Mouse (Mus musculus) kidney, adult 2 months (tissue): ENCODE data around the gene Mfsd13b. TPM values are rescaled to one million over a fixed set of nuclear protein-coding genes. Genes with fewer than 3 reads are reported as not detected.
A peak's percentile ranks its signal among the peaks of the same experiment; 100 is the strongest.

Experiments used
- DNase-seq: peaks from one replicate; pipeline ENCODE4 v3.0.0; 2021
- H3K27ac ChIP-seq: fragments of 200-500 bp; 2 replicates; pipeline ENCODE4 v1.5.1; 2012; ENCODE audit warnings: low read depth, low read length, control low read depth, inconsistent platforms; ENCODE audit not compliant: insufficient read depth
- H3K27me3 ChIP-seq: fragments of 200-500 bp; replicated peaks from 2 replicates; pipeline ENCODE4 v1.6.1; 2012; ENCODE audit warnings: mild to moderate bottlenecking, moderate library complexity, low read length, inconsistent platforms; ENCODE audit not compliant: control insufficient read depth, insufficient read depth
- H3K36me3 ChIP-seq: fragments of 200-500 bp; 2 replicates; pipeline ENCODE4 v1.6.1; 2012; ENCODE audit warnings: mild to moderate bottlenecking, moderate library complexity, low read length, inconsistent platforms; ENCODE audit not compliant: control insufficient read depth, insufficient read depth
- H3K4me1 ChIP-seq: fragments of 200-500 bp; 2 replicates; pipeline ENCODE4 v1.6.1; 2011; ENCODE audit warnings: low read length; ENCODE audit not compliant: control insufficient read depth, insufficient read depth
- H3K4me3 ChIP-seq: fragments of 200-500 bp; 2 replicates; pipeline ENCODE4 v1.5.1; 2011; ENCODE audit warnings: mild to moderate bottlenecking, low read depth, low read length, control low read depth; ENCODE audit not compliant: insufficient read depth
- CTCF ChIP-seq: fragments of 200-500 bp; conservative IDR thresholded peaks from 2 replicates; pipeline ENCODE4 v1.5.1; 2011; ENCODE audit warnings: low read depth, mild to moderate bottlenecking, control low read depth, low read length, moderate library complexity, mixed read lengths; ENCODE audit not compliant: insufficient read depth, insufficient read length
- POLR2A ChIP-seq: fragments of 200-500 bp; IDR thresholded peaks from one replicate; pipeline ENCODE4 v1.6.1; 2011; ENCODE audit warnings: low read depth, low read length, control low read depth
- WGBS: fragments of 180-500 bp; shearing (Covaris S2); methylation state at CpG from one replicate; pipeline ENCODE4 v1.1.7; 2018; 5-methylcytosine and 5-hydroxymethylcytosine counted together
- polyA plus RNA-seq: library from polyadenylated mRNA; depleted of rRNA; stranded (reverse); fragments of >200 nt; gene quantifications from 2 replicates; pipeline ENCODE4 v1.2.3, GENCODE M21; 2012

The Mfsd13b gene
- polyA plus RNA-seq, 1 experiment = 1.1 TPM

- peaks cover 14% of the 10 kb centered on the region for H3K4me1 ChIP-seq
- peak; percentile 96 for DNase-seq
- H3K27me3 ChIP-seq = no peaks in the 10 kb centered on the region
- TF ChIP-seq POLR2A (peak; percentile 82), CTCF (no peak)
- no peaks in the 10 kb centered on the region for H3K36me3 ChIP-seq
- peak within 1 kb of the TSS; percentile 95 for H3K4me3 ChIP-seq
- WGBS = 2% methylated on average over 43 of the region's 43 CpGs
- peak within 1 kb of the TSS; percentile 83 for H3K27ac ChIP-seq
These were observed 51.7 kb downstream of the Mfsd13b start, which contains the start of gene Mettl9 for GRCm38 (mm10) chr7:121033856-121034652. Mettl9 (plus strand) TSS chr7:121034445.

GRCm38 (mm10) chr7:121034701-121035141 lies 52.4 kb downstream of the Mfsd13b start:
- no peak for TF ChIP-seq CTCF
- TF ChIP-seq POLR2A = no peak
- H3K27me3 ChIP-seq = no peaks in the 10 kb centered on the region
- H3K4me3 ChIP-seq = peak overlapping the region; percentile 95
- no peak for DNase-seq
- no peaks in the 10 kb centered on the region for H3K36me3 ChIP-seq
- H3K27ac ChIP-seq = peak overlapping the region; percentile 82
- under 1% methylated on average over 63 of the region's 63 CpGs for WGBS
- H3K4me1 ChIP-seq = peaks cover 16% of the 10 kb centered on the region

GRCm38 (mm10) chr7:121035161-121035721 lies 52.9 kb downstream of the Mfsd13b start:
- peaks cover 17% of the 10 kb centered on the region for H3K4me1 ChIP-seq
- peak overlapping the region; percentile 82 for H3K27ac ChIP-seq
- peak overlapping the region; percentile 95 for H3K4me3 ChIP-seq
- DNase-seq = peak; percentile 66
- WGBS = under 1% methylated on average over 24 of the region's 24 CpGs
- H3K27me3 ChIP-seq = no peaks in the 10 kb centered on the region
- H3K36me3 ChIP-seq = no peaks in the 10 kb centered on the region
- TF ChIP-seq POLR2A = no peak
- no peak for TF ChIP-seq CTCF

GRCm38 (mm10) chr7:121040595-121040994 lies 58.3 kb downstream of the Mfsd13b start:
- WGBS = 88% methylated on average over 4 of the region's 4 CpGs
- TF ChIP-seq CTCF (no peak), POLR2A (no peak)
- Histone ChIP-seq H3K27ac (no peak overlapping the region), H3K36me3 (no peaks in the 10 kb centered on the region), H3K4me3 (no peak overlapping the region), H3K4me1 (peaks cover 31% of the 10 kb centered on the region), H3K27me3 (no peaks in the 10 kb centered on the region)
- DNase-seq = no peak

GRCm38 (mm10) chr7:121041989-121042388 lies 59.7 kb downstream of the Mfsd13b start:
- DNase-seq = no peak
- Histone ChIP-seq H3K4me1 (peaks cover 35% of the 10 kb centered on the region), H3K27ac (no peak overlapping the region; the same call in 1 of the 2 replicates), H3K4me3 (no peak overlapping the region), H3K27me3 (no peaks in the 10 kb centered on the region), H3K36me3 (no peaks in the 10 kb centered on the region)
- TF ChIP-seq POLR2A (no peak), CTCF (no peak)
- WGBS = 60% methylated on average over 1 of the region's 1 CpGs

- Histone ChIP-seq H3K4me3 (no peak overlapping the region), H3K27ac (peak overlapping the region; percentile 8; the same call in 1 of the 2 replicates), H3K36me3 (no peaks in the 10 kb centered on the region), H3K4me1 (peaks cover 34% of the 10 kb centered on the region), H3K27me3 (no peaks in the 10 kb centered on the region)
- no peak for DNase-seq
- TF ChIP-seq CTCF = no peak
- TF ChIP-seq POLR2A = no peak
- WGBS = 80% methylated on average over 3 of the region's 3 CpGs
These were observed 60.7 kb downstream of the Mfsd13b start for GRCm38 (mm10) chr7:121043004-121043403.

GRCm38 (mm10) chr7:121043510-121043909 lies 61.2 kb downstream of the Mfsd13b start:
- TF ChIP-seq CTCF = no peak
- no peak for TF ChIP-seq POLR2A
- whole genome bisulfite sequencing = 76% methylated on average over 1 of the region's 1 CpGs
- no peak overlapping the region for H3K27ac ChIP-seq

More at GRCm38 (mm10) chr7:121043510-121043909, 61.2 kb downstream of the Mfsd13b start:
- Histone ChIP-seq H3K27me3 (no peaks in the 10 kb centered on the region), H3K36me3 (no peaks in the 10 kb centered on the region), H3K4me1 (peaks cover 34% of the 10 kb centered on the region), H3K4me3 (no peak overlapping the region)
- DNase-seq = no peak
